Mouse (Mus musculus): ENCODE measurements around the gene Crybg1. TPM values are rescaled to one million over a fixed set of nuclear protein-coding genes. Genes with fewer than 3 reads are reported as not detected.

Gene Crybg1
- polyA plus RNA-seq, 1 experiment from 2014 or later = 0.54 TPM

Other genes starting within 250 kb of the Crybg1 start
- gene Qrsl1, start 247.1 kb downstream of the Crybg1 start, polyA plus RNA-seq (2014; fragmentation: Nextera tagmentation; extraction: Ambion mirVana) = 23.1 and 24.4 TPM in 2 replicates
- 14.4 and 15.0 TPM in 2 replicates for gene Rtn4ip1, start 247.0 kb downstream of the Crybg1 start, polyA plus RNA-seq (2014; fragmentation: Nextera tagmentation; extraction: Ambion mirVana)
- 46.5 and 52.0 TPM in 2 replicates for gene Atg5, start 119.5 kb upstream of the Crybg1 start, polyA plus RNA-seq (2014; fragmentation: Nextera tagmentation; extraction: Ambion mirVana)

Measured in intestine, embryonic 14.5 days (tissue).